Mouse (Mus musculus): Measurements from ENCODE around the gene Ipo9.
A peak's percentile ranks its signal among the peaks of the same experiment; 100 is the strongest.

Ipo9 gene

GRCm38 (mm10) chr1:135429901-135430668, at the start of gene Ipo9:
Gene Ipo9 (minus strand): TSS chr1:135430499.
- DNase-seq (ENCODE audit: low spot score in 2 of 2) = peak; percentile 83 to 90

- DNase-seq (ENCODE audit: low spot score in 2 of 2) = no peak
These were observed 45.2 kb upstream of the Ipo9 start for GRCm38 (mm10) chr1:135475571-135475895.

- no peak for DNase-seq (ENCODE audit: low spot score in 2 of 2)
These were observed 44.7 kb upstream of the Ipo9 start for GRCm38 (mm10) chr1:135474861-135475570.

GRCm38 (mm10) chr1:135472536-135472935, 42.2 kb upstream of the Ipo9 start:
- no peak for DNase-seq (ENCODE audit: low spot score in 2 of 2)

GRCm38 (mm10) chr1:135471742-135472141, 41.4 kb upstream of the Ipo9 start:
- no peak for DNase-seq (ENCODE audit: low spot score in 2 of 2)

GRCm38 (mm10) chr1:135470546-135470945, 40.2 kb upstream of the Ipo9 start:
- no peak for DNase-seq (ENCODE audit: low spot score in 2 of 2)

GRCm38 (mm10) chr1:135467462-135467861, 37.2 kb upstream of the Ipo9 start:
- DNase-seq (ENCODE audit: low spot score in 2 of 2) = no peak

GRCm38 (mm10) chr1:135466935-135467334, 36.6 kb upstream of the Ipo9 start:
- no peak for DNase-seq (ENCODE audit: low spot score in 2 of 2)

- DNase-seq (ENCODE audit: low spot score in 2 of 2) = no peak
These were observed 35.4 kb upstream of the Ipo9 start for GRCm38 (mm10) chr1:135465734-135466133.

GRCm38 (mm10) chr1:135462736-135463135, 32.4 kb upstream of the Ipo9 start:
- DNase-seq (ENCODE audit: low spot score in 2 of 2) = no peak

- no peak for DNase-seq (ENCODE audit: low spot score in 2 of 2)
These were observed 32.0 kb upstream of the Ipo9 start for GRCm38 (mm10) chr1:135462304-135462703.

GRCm38 (mm10) chr1:135461097-135461730, 30.9 kb upstream of the Ipo9 start:
- DNase-seq (ENCODE audit: low spot score in 2 of 2) = peak; percentile 61 to 66

GRCm38 (mm10) chr1:135460521-135460920, 30.2 kb upstream of the Ipo9 start:
- no peak for DNase-seq (ENCODE audit: low spot score in 2 of 2)

- no peak for DNase-seq (ENCODE audit: low spot score in 2 of 2)
These were observed 27.6 kb upstream of the Ipo9 start for GRCm38 (mm10) chr1:135457860-135458259.

GRCm38 (mm10) chr1:135452259-135452658, 22.0 kb upstream of the Ipo9 start:
- DNase-seq (ENCODE audit: low spot score in 2 of 2) = no peak

- no peak for DNase-seq (ENCODE audit: low spot score in 2 of 2)
These were observed 21.1 kb upstream of the Ipo9 start for GRCm38 (mm10) chr1:135451419-135451818.

- no peak for DNase-seq (ENCODE audit: low spot score in 2 of 2)
These were observed 19.6 kb upstream of the Ipo9 start for GRCm38 (mm10) chr1:135449876-135450275.

- no peak for DNase-seq (ENCODE audit: low spot score in 2 of 2)
These were observed 18.6 kb upstream of the Ipo9 start for GRCm38 (mm10) chr1:135448940-135449339.

- DNase-seq (ENCODE audit: low spot score in 2 of 2) = no peak
These were observed 13.2 kb upstream of the Ipo9 start for GRCm38 (mm10) chr1:135443506-135443905.

GRCm38 (mm10) chr1:135441861-135442260, 11.6 kb upstream of the Ipo9 start:
- no peak for DNase-seq (ENCODE audit: low spot score in 2 of 2)

- DNase-seq (ENCODE audit: low spot score in 2 of 2) = no peak
These were observed 10.7 kb upstream of the Ipo9 start for GRCm38 (mm10) chr1:135440986-135441385.

GRCm38 (mm10) chr1:135438801-135439200, 8.5 kb upstream of the Ipo9 start:
- no peak for DNase-seq (ENCODE audit: low spot score in 2 of 2)

- no peak for DNase-seq (ENCODE audit: low spot score in 2 of 2)
These were observed 5.5 kb upstream of the Ipo9 start for GRCm38 (mm10) chr1:135435823-135436222.
